ENCODE assay signal across 8 mouse cellular contexts in genomic region chr7:134937927-134938609, GRCm38 (mm10). TPM values are rescaled to one million over a fixed set of nuclear protein-coding genes. Genes with fewer than 3 reads are reported as not detected.
DNase-seq lines count a peak whose midpoint lies in the region; ATAC-seq and TF ChIP-seq lines count a peak whose summit lies in the region.

Gene Fam196a (minus strand): TSS chr7:134938430.

- under 1% methylated on average over 64 of the region's 71 CpGs for WGBS in forebrain, embryonic 15.5 days
- WGBS in hindbrain, embryonic 15.5 days, result 1% methylated on average over 52 of the region's 71 CpGs

- H3K4me3 ChIP-seq in forebrain, embryonic 15.5 days, result peak within 1 kb of the TSS; percentile 55
- peak within 1 kb of the TSS; percentile 69 for H3K4me3 ChIP-seq in hindbrain, embryonic 15.5 days

- H3K27ac ChIP-seq in forebrain, embryonic 15.5 days (replicated peaks), result peak within 1 kb of the TSS; percentile 61
- H3K27ac ChIP-seq in hindbrain, embryonic 15.5 days (replicated peaks), result peak within 1 kb of the TSS; percentile 82

- H3K4me2 ChIP-seq in forebrain, embryonic 15.5 days (replicated peaks), result peak within 1 kb of the TSS; percentile 93
- H3K4me2 ChIP-seq in hindbrain, embryonic 15.5 days, result peak within 1 kb of the TSS; percentile 93

- peak within 1 kb of the TSS; percentile 67 for H3K9ac ChIP-seq in forebrain, embryonic 15.5 days (replicated peaks)
- H3K9ac ChIP-seq in hindbrain, embryonic 15.5 days, result peak within 1 kb of the TSS; percentile 64

- ATAC-seq in forebrain, embryonic 15.5 days (replicated peaks), result peak; percentile 87
- peak; percentile 91 for ATAC-seq in hindbrain, embryonic 15.5 days (ENCODE audit: low FRiP score, low read depth)

- DNase-seq in ES-CJ7 (ENCODE audit: low read depth, low spot score), result peak; percentile 71
- DNase-seq in brain, embryonic 14.5 days (ENCODE audit: low read depth), result peak; percentile 85
- peak; percentile 63 to 74 for DNase-seq in left cerebral cortex, postnatal 10 days (ENCODE audit: extremely low spot score in 1 of 2, low spot score in 2 of 2)
- peak; percentile 30 for DNase-seq in lung, postnatal 36 days
- DNase-seq in right cerebral cortex, postnatal 14 days, result peak; percentile 80
- no peak for DNase-seq in thymus, postnatal 25 days

- intact Hi-C loops in left cerebral cortex, postnatal 10 days (cut with DNase I), result no loop called here

- peak; percentile 22; the same call in 1 of the 2 replicates for TF ChIP-seq POLR2A in brain, embryonic 14.5 days (IDR thresholded peaks at IDR 0.05; ENCODE audit: borderline replicate concordance, extremely low read depth, insufficient read depth, insufficient read length, poor library complexity, severe bottlenecking)

- peaks cover 21% of the 10 kb centered on the region for H3K4me1 ChIP-seq in forebrain, embryonic 15.5 days
- H3K4me1 ChIP-seq in hindbrain, embryonic 15.5 days (replicated peaks), result peaks cover 33% of the 10 kb centered on the region

- no peaks in the 10 kb centered on the region for H3K27me3 ChIP-seq in forebrain, embryonic 15.5 days
- H3K27me3 ChIP-seq in hindbrain, embryonic 15.5 days, result peaks cover 8% of the 10 kb centered on the region; the same call in 1 of the 2 replicates

- H3K36me3 ChIP-seq in forebrain, embryonic 15.5 days, result no peaks in the 10 kb centered on the region
- no peaks in the 10 kb centered on the region for H3K36me3 ChIP-seq in hindbrain, embryonic 15.5 days

- no peaks in the 10 kb centered on the region for H3K9me3 ChIP-seq in forebrain, embryonic 15.5 days
- H3K9me3 ChIP-seq in hindbrain, embryonic 15.5 days, result no peaks in the 10 kb centered on the region

- peak; percentile 43; the same call in 1 of the 2 replicates for TF ChIP-seq CTCF in brain, embryonic 14.5 days (IDR thresholded peaks at IDR 0.05; ENCODE audit: borderline replicate concordance, extremely low read depth, insufficient read depth, insufficient read length)

RNA-seq across cellular contexts. Expression of gene Fam196a, which starts in this region (rescaled TPM):
- 5.0 and 10.7 TPM in 2 replicates for polyA plus RNA-seq in brain, embryonic 14.5 days (2012; rRNA removed)
- 10.4 and 10.6 TPM in 2 replicates for polyA plus RNA-seq in forebrain, embryonic 15.5 days (2015; fragmentation: Nextera tagmentation; extraction: Ambion mirVana)
- polyA plus RNA-seq in hindbrain, embryonic 15.5 days (2015; fragmentation: Nextera tagmentation; extraction: Ambion mirVana), result 10.8 and 11.9 TPM in 2 replicates
- 10 to 100 TPM; 17.8 to 17.9 TPM for total RNA-seq in left cerebral cortex, postnatal 10 days (2021)
